Mouse (Mus musculus) kidney, adult 2 months (tissue): ENCODE data around the gene Cldn5.

Experiments
- CTCF ChIP-seq: fragments of 200-500 bp; conservative IDR thresholded peaks from 2 replicates; pipeline ENCODE4 v1.5.1; 2011; ENCODE audit warnings: low read depth, mild to moderate bottlenecking, control low read depth, low read length, moderate library complexity, mixed read lengths; ENCODE audit not compliant: insufficient read depth, insufficient read length
- POLR2A ChIP-seq: fragments of 200-500 bp; IDR thresholded peaks from one replicate; pipeline ENCODE4 v1.6.1; 2011; ENCODE audit warnings: low read depth, low read length, control low read depth

GRCm38 (mm10) chr16:18778461-18778860, 1.8 kb downstream of the Cldn5 start:
- TF ChIP-seq POLR2A (no peak), CTCF (no peak)
